1 mouse cellular context compared by ENCODE assay signal in genomic region chr10:7003898-7004297, GRCm38 (mm10). TPM values are rescaled to one million over a fixed set of nuclear protein-coding genes. Genes with fewer than 3 reads are reported as not detected.
"Had no signal": no experiment of that assay in that cellular context is flagged by ENCODE, and none has a peak within 500 bp of the region (broad histone marks: within the 10 kb centered on the region; RNA-seq: fewer than 3 reads in every experiment).

No protein-coding gene starts in this region.

RNA-seq across cellular contexts. Expression of gene Ipcef1, which starts 48.4 kb away (rescaled TPM):
- polyA plus RNA-seq: myocyte had no signal
